Mouse (Mus musculus) megakaryocyte, adult 5-6 weeks (primary cell): ENCODE measurements at regions not wholly inside any gene's neighbourhood (a gene's known extent, or its start where the extent isn't known, plus 50 kb on each side); places are given as distances from the start of the nearest gene placed in this dataset.

Experiments used
- ATAC-seq: 2 replicates; pipeline ENCODE4 v1.8.0; 2016; ENCODE audit warnings: mild to moderate bottlenecking, inconsistent platforms; ENCODE audit not compliant: poor library complexity, severe bottlenecking

DNA sequence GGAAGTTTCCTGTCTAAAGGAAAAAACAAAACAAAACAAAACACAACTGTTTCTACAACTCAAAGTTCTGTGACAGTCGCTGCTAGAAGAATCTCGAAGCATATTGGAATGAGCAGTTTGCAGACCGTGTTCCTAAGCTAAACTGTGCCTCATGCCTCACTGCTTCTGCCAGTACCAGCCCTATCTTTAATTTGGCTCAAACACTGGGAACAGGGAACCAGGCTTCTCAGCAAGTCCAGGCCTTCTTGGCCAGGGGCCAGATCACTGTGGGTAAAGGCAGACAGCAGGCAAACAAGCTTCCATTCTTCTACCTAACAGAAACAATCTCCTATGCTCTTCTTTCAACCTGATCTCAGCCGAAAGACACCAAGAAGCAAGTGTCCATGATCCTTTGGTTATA, 56.5 kb downstream of the Tmsb4x start:
- ATAC-seq: no peak

DNA sequence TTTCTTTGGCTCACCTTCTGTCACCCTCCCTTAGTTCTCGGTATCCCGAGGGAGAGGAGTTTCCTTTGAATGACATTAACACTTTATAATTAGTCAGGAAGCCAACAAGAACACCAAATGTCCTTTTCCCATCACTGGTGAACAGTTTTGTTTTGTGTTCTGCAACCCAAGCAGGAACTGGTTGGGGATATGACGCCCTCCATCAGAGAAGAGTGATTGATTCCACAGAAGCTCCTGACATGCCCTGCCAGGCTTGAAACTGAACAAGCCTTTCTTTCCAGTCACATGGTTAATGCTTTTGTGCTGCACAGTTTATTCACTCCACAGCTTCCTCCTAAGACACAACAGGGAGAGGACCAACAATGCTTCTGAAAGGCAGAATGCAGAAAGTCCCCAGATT, 57.8 kb downstream of the Tmsb4x start:
- no peak for ATAC-seq

- ATAC-seq: no peak
Observed at GRCm38 (mm10) chrX:167149400-167149799, 59.7 kb downstream of the Tmsb4x start.

GRCm38 (mm10) chrX:167146513-167147360, 62.4 kb downstream of the Tmsb4x start:
- peak; percentile 37; the same call in 1 of the 2 replicates for ATAC-seq

GRCm38 (mm10) chrX:167145508-167146182, 63.5 kb downstream of the Tmsb4x start:
- ATAC-seq: peak; percentile 91

DNA sequence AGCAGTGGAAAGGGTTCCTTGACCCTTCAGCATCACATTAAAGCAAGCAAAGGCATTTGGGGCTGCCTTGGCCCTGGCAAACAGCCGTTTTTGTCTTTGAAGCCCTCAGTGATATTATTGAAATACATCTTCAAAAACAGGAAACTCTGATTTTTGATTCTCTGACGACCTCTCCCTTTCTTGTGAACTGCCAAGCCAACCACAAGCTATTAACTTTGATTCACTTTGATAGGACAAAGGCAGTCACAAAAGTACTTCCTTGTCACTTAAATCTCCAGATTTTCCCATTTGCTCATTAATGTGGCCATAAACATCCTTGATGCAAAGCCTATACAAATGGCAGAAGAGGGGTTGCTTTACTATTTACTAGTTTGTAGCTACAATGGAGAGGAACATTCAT, 70.0 kb downstream of the Tmsb4x start:
- ATAC-seq: no peak

- ATAC-seq: no peak
Observed at GRCm38 (mm10) chrX:167134250-167134649, 74.9 kb downstream of the Tmsb4x start.

GRCm38 (mm10) chrX:167132989-167133395, 76.1 kb downstream of the Tmsb4x start:
- ATAC-seq: peak; percentile 64

DNA sequence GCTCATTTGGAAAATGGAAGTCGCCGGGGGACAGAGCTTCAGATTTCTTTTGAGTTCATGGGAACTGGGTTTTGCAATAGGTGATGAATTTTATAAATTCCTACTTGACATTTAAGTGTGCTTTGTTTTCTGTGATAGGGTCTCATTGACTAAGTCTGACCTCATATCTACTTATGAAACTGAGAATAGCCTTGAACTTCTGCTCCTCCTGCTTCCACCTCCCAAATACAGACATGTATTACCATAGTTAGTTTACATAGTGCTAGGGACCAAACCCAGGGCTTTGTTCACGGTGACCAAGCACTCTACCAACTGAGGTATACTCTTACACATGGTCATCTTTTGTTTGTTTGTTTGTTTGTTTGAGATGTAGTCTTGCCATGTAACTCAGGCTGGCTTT, 77.8 kb downstream of the Tmsb4x start:
- no peak for ATAC-seq

GRCm38 (mm10) chrX:167130601-167131000, 78.5 kb downstream of the Tmsb4x start:
- no peak for ATAC-seq

GRCm38 (mm10) chrX:167119288-167119687, 89.8 kb downstream of the Tmsb4x start:
- ATAC-seq: peak; percentile 35; the same call in 1 of the 2 replicates

DNA sequence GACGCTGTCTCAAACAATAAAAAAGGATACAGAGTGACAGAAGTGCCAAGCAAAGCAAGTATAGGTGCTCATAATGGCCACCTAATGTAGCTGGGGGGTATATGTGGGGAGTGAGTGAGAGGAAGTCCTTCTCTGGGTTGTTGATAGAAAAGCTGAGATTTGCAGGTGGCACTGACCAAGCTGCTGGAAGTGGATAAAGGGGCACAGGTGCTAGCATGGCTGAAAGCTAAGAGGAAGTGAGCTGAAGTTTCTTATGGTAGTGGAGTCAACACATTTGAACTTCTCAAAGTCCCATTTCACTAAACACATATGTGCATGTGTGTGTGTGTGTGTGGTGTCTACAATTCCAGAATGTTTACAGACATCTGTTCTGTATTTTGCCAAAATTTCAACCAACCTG, 94.0 kb downstream of the Tmsb4x start:
- ATAC-seq: no peak

DNA sequence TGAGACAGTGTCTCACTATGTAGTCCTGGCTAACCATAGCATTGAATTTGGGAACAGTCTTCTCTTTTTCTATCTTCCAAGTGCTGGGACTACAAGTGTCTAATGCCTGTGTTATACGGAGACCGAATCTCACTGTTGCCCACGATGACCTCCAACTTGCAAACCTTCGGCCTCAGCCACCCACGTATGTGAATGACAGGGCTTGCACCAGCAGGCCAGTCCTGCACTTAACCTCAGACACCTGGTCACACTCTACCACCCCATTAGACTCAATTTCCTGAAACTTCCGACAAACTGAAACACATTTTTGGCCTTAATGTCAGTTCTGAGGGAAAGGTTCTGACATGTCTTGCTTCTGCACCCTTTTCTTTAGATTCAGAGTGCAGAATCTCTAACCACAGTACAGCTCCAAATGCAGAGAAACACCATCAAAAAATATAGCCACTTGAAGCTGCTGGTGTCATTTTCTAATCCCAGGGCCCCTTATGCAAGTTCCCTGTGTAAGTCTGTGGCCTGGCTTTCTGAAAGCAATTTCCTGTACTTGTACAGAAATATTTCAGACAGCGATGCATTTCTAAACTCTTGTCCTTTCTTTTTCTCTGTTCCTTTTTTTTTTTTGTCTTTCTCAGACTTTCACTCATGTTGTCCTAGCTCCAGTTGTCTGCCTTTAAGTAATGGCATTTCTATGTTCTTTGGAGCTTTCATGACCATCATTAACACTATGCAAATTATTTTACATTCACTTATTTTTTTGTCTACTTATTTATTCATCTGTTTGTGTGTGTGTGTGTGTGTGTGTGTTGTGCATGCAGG, 97.8 kb downstream of the Tmsb4x start:
- peak; percentile 68 for ATAC-seq

- ATAC-seq: no peak
Observed at GRCm38 (mm10) chrX:167108356-167108755, 100.8 kb downstream of the Tmsb4x start.

- 0 out of 2 replicates have a peak, but pooled peaks have one; percentile 5 for ATAC-seq
Observed at GRCm38 (mm10) chrX:167107469-167107868, 101.6 kb downstream of the Tmsb4x start.

DNA sequence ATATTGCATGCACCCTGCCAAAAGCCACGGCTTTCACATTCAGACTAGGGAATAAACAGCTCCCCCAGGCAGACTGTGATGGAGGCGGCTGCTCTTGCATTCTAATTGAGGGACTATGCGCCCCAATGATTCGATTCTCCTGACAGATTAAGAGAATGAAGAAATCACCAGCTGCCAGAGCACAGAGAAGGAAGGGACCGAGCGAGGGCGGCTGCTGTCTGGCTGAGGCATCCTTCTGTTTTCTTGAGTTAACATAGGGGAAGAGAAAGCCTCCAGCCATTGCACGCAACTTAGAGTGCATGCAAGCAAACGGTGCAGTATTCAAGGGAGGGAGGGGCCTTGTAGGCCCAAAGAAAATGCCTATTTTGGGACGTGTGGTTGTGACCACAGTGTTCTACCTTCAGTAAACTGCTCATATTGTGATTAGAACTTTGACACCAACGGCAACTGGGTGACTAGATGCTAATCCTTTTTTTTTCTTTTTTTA, 103.1 kb downstream of the Tmsb4x start:
- ATAC-seq: peak; percentile 54

- ATAC-seq: no peak
Observed at GRCm38 (mm10) chrX:167105354-167105753, 103.8 kb downstream of the Tmsb4x start.

DNA sequence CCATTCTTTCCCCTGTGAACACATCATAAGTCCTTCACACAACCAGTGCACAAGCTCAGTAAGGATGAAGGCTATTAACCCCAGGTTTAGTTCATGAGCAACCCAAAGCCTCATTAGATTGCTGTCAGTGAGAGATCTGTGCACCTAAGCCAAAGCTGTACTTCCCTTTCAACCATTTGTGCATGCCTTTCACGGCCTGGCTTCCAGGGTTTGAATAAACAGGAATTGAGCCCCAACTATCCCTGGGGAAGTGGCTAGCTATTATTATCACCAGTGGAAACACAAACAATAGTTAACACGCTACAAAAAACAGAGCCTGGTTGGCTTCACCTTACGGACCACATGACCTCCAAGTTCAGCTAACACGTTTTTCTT, 104.9 kb downstream of the Tmsb4x start:
- peak; percentile 9; the same call in 1 of the 2 replicates for ATAC-seq

DNA sequence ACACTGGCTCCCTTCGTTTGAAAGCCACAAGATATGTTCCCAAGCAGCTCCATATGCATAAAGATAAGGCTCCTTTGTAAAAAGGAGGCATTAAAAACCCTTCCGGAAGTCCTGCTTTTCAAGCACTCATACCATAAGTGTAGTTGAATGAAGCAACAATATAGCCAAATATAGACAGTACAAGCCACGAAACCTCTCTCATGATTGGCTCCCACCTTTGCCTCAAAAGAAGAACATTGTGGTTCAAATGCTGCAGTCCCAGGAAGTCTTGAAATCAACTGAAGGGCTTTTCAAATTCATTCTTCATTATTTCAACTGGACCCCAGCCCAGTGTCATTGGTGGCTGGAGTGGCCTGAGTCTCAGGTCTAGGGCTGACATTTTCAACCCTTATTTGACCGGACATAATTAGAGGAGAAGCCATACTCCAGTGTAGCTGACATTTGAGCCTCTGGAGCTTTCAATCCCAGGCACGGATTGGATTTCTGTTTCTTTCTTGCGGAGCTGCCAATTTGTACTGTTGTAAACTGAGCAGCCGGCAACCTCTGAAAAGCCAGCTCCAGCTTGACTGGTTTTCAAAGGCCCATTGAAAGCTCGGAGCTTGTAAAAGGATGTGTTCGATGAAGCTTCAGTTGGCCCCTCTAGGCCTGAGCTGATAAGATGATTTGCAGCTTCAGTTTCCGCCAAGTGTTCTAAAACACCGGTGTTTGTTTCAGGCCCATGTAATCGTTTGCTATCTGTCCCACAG, 105.4 kb downstream of the Tmsb4x start:
- peak; percentile 48 for ATAC-seq

DNA sequence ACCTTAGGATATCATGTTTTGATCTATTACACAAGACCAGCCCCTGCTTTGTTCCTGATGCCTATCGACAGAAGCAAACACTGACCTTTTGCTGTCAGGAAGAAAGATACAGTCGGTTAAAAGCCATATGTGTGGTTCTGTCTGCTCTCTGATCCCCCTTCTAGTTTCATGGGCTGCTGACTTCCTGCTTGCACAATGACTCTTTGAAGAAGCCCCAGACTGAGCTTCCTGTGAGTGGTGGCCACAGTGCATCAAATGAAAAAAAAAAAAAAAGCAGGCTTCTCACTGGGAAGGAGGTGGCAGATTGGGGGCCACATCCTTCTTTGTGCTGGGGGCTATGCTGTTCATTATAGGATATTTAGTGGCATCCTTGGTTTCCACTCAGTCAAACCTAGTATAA, 107.2 kb downstream of the Tmsb4x start:
- ATAC-seq: peak; percentile 70
